Mouse (Mus musculus) thymus, postnatal 36 days (tissue): ENCODE measurements around the gene Rpl31.

Source experiments
- DNase-seq, 2 experiments: peaks; one replicate each; pipeline ENCODE4 v3.0.0; 2022; ENCODE audit warnings: mixed read lengths in 2 of 2

Rpl31 gene

GRCm38 (mm10) chr1:39367601-39368266 is at the start of gene Rpl31:
TSS of gene Rpl31 (plus strand) at chr1:39367842.
- DNase-seq, result peak; percentile 98

DNA sequence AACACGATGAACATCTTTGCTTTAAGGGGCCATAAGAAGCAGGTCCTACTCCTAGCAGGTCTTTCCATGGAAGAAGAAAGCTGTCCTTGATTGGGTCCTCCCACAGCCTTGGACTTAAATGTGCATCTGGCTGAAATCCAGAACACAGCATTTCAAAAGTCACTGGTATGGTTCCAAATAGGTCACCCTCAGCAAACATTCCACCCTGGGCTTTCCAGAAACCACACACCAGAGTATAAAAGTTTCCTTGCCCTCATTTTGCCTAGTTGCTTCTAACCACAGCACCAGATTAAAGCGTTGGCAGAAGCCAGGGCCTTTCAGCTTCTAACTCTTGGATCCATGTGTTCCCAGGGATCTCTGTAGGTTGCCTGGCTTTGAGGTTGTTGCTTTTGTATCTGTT is 49.7 kb upstream of the Rpl31 start:
- no peak for DNase-seq

DNA sequence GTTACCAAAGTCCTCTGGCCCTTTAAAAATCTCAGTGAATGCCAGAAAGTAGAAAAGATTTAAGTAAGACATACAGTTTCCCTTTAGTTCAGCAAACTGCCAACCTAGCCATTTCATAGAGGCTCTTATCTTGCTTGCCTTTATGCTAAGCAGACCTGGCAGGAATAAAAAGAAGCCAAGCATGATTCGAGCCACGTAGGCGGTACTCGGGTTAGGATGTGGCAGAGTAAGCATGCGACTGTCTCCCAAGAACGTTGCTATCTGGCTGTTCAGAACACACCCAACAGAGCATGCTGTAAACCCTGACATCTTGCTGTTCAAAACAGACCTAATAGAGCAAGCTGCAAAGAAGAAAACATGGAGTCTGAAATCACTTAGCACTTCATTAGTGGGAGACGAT is 48.8 kb upstream of the Rpl31 start:
- DNase-seq, result no peak

DNA sequence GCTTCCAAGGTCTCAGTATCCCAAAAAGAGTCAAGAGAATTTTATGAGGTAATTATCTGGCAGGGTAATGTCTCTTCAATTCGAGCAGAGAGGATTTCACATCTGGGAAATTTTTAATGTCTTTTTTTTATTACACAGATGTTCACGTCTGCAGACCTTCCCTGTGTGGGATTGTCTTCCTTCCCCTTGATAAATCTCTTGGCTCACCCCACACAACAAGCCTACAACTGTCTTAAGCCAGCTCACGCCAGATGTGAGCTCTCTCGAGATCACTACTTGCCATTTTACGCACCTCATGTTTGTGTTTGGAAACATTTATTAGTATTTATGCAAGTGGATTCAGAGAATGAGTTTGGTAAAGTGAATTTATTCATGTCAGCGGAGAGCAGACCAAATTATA is 45.7 kb upstream of the Rpl31 start:
- no peak for DNase-seq

- DNase-seq, result no peak
These were observed 42.4 kb upstream of the Rpl31 start for GRCm38 (mm10) chr1:39325228-39325627.

DNA sequence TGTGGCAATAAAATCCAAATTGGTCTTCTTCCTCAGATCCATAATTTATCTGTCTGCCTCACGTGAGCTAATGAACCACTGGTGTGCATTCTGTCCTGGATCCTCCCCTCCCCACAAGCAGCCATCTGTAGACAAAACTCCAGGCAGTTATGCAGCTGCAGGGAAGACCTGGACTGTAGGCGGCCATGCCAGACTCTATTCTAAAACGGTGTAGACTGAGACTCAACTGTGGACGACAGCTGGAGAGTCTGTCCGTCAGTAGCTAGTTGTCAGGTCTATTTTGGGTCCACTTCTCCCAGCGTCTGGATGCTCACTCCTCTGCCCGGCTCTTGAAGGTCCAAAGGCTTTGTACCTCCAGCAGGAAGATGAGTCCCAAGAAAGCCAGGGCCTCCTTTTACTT is 40.1 kb upstream of the Rpl31 start:
- no peak for DNase-seq

- DNase-seq, result no peak
These were observed 36.6 kb upstream of the Rpl31 start for GRCm38 (mm10) chr1:39330857-39331594.

DNA sequence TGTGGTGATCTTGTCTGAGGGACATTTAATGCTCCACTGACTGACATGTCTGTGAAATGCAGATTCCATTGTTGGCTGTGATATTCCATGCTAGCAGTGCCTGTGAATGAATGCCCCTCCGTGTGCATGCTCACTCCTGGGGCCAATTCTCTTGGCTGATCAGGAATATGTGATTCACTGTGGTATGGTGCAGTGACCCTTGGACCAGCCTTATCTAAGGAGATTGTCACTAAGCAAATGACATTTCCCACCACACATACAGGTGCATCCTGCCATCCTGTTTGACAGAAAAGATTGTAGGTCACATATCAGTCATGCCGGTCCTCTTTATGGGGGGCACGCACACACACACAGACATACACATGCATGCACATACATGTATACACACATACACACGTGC is 35.2 kb upstream of the Rpl31 start:
- DNase-seq, result no peak

DNA sequence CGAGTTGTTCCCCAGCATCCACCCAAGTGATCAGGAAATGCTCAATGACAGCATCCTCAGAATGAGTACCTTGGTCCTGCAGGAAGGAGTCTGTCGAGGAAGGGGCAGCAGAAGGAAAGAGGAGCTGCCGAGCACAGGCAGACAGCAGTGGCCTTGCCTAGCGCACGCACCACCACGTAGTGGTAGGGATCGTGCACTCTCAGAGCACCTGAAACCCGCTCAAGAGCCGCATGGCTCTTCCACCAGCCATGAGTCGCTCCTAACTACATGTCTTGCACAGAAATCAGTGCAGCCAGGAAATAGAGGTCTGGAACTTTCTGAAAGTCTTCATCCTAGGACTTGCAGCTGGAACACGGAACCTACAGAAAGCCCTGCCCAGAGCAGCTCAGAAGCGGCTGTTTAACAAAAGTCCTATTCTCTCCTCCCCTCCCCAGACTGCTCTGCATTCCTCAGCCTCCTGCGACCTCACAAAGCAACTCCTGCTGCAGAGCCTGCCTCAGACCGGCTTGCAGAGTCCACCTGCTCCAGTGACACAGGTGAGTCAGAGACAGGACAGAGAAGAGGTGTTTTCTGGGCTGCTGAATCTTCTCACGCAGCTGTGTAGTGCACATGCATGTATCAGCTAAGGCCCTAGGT is 32.0 kb upstream of the Rpl31 start:
- DNase-seq, result no peak

GRCm38 (mm10) chr1:39336788-39337187 is 30.9 kb upstream of the Rpl31 start:
- DNase-seq, result no peak

GRCm38 (mm10) chr1:39338831-39339230 is 28.8 kb upstream of the Rpl31 start:
- DNase-seq, result no peak

- no peak for DNase-seq
These were observed 28.2 kb upstream of the Rpl31 start for GRCm38 (mm10) chr1:39339455-39339854.

GRCm38 (mm10) chr1:39340156-39340555 is 27.5 kb upstream of the Rpl31 start:
- DNase-seq, result no peak

DNA sequence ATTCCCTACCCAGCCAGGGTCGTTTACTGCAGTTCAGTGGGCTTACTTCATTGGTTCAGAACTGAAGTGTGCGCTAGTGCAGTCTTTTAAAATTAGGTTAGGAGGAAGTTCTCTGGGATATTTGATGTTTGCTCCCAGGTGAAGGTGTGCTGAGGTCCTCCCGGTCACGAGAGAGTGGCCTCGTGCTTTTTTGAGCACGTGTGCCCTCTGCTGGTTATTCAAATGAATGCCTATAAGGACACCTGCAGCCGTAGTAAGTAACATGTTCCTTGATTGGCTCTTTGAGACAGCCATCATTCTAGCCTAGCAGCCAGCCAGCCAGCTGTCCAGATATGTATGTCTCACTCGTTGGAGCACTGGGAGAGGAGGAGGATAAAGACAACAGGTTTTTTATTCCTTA is 27.0 kb upstream of the Rpl31 start:
- peak; percentile 41 to 51 for DNase-seq

- no peak for DNase-seq
These were observed 25.8 kb upstream of the Rpl31 start for GRCm38 (mm10) chr1:39341807-39342206.

DNA sequence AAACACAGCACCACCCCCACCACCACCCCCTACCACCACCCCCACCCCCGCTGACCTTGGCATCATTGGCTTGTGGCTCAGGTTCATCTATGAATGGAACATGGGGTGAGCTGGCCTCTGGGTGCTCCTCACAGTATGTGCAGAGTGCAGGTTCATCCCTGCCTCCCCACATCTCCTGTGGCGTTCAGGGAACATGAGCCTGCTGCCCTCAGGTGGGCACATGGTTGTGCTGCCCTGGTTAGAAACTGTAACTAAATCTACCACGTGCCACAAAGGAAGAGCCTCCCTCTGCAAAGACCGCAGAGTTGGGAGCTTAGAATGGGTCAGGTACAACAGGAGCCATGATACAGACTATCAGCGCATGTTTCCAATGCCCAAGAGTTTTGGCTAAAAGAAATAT is 24.4 kb upstream of the Rpl31 start:
- DNase-seq, result no peak

GRCm38 (mm10) chr1:39344981-39345600 is 22.6 kb upstream of the Rpl31 start:
- DNase-seq, result peak; percentile 32 to 61

DNA sequence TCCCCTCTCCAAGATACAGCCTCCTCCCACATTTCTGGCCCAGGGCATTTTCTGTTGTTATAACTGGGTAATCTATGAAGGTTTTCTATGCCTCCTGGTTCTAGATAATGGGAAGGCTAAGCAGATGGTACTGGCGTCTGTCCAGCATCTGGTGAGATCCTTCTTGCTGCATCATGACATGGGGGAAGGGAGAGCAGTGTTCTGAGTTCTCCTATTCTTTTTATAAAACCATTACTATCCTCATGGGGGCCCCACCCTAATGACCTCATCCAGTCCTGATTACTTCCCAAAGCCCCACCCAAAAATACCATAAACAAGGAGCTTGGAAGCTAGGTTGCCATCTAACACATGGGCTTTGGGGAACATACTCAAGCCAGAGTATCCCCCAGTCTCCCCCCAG is 18.6 kb upstream of the Rpl31 start:
- DNase-seq, result no peak

- DNase-seq, result no peak
These were observed 18.2 kb upstream of the Rpl31 start for GRCm38 (mm10) chr1:39349427-39349826.

- DNase-seq, result no peak
These were observed 5.7 kb upstream of the Rpl31 start for GRCm38 (mm10) chr1:39361754-39362514.

DNA sequence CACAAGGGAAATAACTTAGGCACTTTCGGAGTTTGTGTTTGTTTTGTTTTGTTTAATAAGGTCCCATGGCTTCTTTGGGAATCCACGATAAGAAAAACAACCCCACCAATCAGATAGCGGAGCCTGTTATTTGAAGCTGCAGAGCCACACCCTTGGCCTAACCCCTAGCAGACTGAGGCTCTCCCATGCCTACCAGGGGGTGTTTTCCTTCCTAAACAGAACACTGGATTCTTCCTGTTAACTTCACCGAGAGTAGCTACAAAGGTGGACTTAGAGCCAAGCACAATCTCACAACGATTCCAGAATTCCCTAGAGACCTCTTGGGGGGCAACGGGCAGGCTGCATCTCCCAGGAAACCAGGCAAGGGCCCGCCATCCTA is 5.1 kb upstream of the Rpl31 start:
- DNase-seq, result no peak

DNA sequence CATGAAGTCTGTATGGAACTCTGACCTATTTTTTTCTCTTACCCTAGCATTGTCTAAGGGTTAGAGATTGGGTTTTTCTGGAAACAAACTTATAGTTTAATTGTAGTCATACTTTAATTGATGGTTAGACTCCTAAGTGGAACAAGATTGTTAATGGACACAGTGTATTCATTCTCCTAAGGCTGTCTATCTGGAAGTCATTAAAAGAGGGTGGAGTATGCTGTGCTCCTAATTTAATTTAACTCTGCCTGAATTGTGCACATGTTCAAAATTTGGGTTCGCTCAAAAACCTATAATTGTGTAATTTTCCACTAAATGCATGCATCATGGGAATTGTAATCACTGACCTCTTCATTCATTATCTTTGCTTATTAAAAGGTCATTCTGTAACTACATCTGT is 2.1 kb upstream of the Rpl31 start:
- no peak for DNase-seq

- DNase-seq, result peak in 1 of 2 experiments; percentile 9
These were observed 597 bp upstream of the Rpl31 start for GRCm38 (mm10) chr1:39367045-39367444.
